Comparison of ENCODE assay signal across 14 mouse cellular contexts in the genomic region with DNA sequence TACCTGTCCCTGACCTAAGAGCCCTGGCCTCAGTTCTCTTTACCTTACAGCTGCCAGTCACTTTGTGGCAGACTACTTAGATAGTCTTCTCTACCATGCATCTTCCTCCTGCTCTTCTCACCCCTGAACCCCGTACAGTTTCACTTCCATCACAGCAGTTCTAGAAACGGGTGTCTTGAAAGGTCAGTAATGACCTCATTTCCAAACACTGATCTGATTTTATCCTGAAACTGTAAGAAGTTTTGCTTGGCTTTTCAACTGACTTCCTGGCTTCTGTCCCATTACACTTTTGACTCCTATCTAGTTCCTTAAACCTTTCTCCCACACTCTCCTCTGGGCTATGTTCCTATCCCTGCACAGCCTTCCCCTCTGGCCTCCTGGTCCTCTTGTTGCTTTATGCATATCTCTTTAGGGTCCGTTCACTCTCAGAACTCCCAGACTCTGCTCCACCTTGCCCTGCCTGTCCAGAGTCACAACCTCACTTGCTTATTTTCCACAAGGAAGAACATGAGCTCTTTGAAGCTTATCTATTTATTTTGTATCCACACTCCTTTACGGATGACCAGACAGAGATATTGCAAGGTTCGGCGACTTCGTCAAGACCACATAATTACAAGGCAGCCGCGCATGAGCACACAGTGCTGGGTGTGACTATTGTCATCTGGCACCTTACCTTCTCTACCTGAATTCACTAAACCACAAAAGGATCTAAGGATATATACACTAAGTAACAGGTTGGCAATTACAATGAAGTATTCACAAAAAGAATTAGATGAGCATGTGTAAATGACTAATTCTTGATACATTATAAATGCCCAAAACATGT.
A peak's percentile ranks its signal among the peaks of the same experiment; 100 is the strongest.
DNase-seq lines count a peak whose midpoint lies in the region; ATAC-seq and TF ChIP-seq lines count a peak whose summit lies in the region.
"Had no signal": no experiment of that assay in that cellular context is flagged by ENCODE, and none has a peak within 500 bp of the region (broad histone marks: within the 10 kb centered on the region; RNA-seq: fewer than 3 reads in every experiment).

No protein-coding gene starts in this region.

- DNase-seq in heart, postnatal 36 days = no peak
- peak; percentile 23 for DNase-seq in CH12.LX (ENCODE audit: extremely low read depth)
- DNase-seq in kidney, adult 2 months = peak; percentile 47
- no peak for DNase-seq in left cerebral cortex, postnatal 25 days (ENCODE audit: low spot score in 2 of 2)
- DNase-seq in spleen, postnatal 10 days (ENCODE audit: low spot score in 2 of 2) = no peak
- DNase-seq: adrenal gland, postnatal 14 days; cerebellum, adult 9-11 months; lung, adult 2 months had no signal

- no peaks in the 10 kb centered on the region for H3K36me3 ChIP-seq in heart, embryonic 14.5 days (ENCODE audit: control insufficient read depth, insufficient read depth, low read length)
- no peaks in the 10 kb centered on the region for H3K36me3 ChIP-seq in CH12.LX (replicated peaks in 1 of 2; ENCODE audit: control insufficient read depth in 1 of 2, insufficient read depth in 1 of 2, low read length in 1 of 2)
- H3K36me3 ChIP-seq in kidney, adult 2 months (ENCODE audit: control insufficient read depth, insufficient read depth, low read length) = no peaks in the 10 kb centered on the region
- H3K36me3 ChIP-seq: forebrain, embryonic 15.5 days; limb, embryonic 12.5 days; midbrain, embryonic 15.5 days had no signal

- no peak for TF ChIP-seq CTCF in CH12.LX (conservative IDR thresholded peaks at IDR 0.05 in 1 of 2, IDR thresholded peaks at IDR 0.05 in 1 of 2; ENCODE audit: low read depth in 2 of 2, low read length in 2 of 2)
- TF ChIP-seq CTCF in kidney, adult 2 months (conservative IDR thresholded peaks at IDR 0.05; ENCODE audit: insufficient read depth, insufficient read length, low read depth, low read length) = no peak

- no peaks in the 10 kb centered on the region for H3K9me3 ChIP-seq in heart, embryonic 14.5 days (ENCODE audit: control insufficient read depth, low read length)
- no peaks in the 10 kb centered on the region for H3K9me3 ChIP-seq in CH12.LX (replicated peaks; ENCODE audit: low read length)
- H3K9me3 ChIP-seq: forebrain, embryonic 15.5 days; limb, embryonic 12.5 days; midbrain, embryonic 15.5 days had no signal

- TF ChIP-seq RAD21 in CH12.LX (IDR thresholded peaks at IDR 0.05; ENCODE audit: low read depth, low read length) = no peak

- peak; percentile 54; the same call in 1 of the 2 replicates for ATAC-seq in heart, embryonic 14.5 days (ENCODE audit: insufficient number of reproducible peaks, insufficient read depth, low FRiP score, low read depth)
- 0 out of 2 replicates have a peak, but pooled peaks have one; percentile 14 for ATAC-seq in megakaryocyte, adult 5-6 weeks (ENCODE audit: poor library complexity, severe bottlenecking)
- ATAC-seq: forebrain, embryonic 15.5 days; midbrain, embryonic 15.5 days had no signal

- H3K9ac ChIP-seq in heart, embryonic 14.5 days (ENCODE audit: low read length) = no peak overlapping the region
- H3K9ac ChIP-seq in CH12.LX (ENCODE audit: insufficient read depth, low read depth) = no peak overlapping the region
- H3K9ac ChIP-seq: forebrain, embryonic 15.5 days; limb, embryonic 12.5 days; midbrain, embryonic 15.5 days had no signal

- H3K27ac ChIP-seq in heart, embryonic 14.5 days (replicated peaks in 1 of 2; ENCODE audit: control insufficient read depth in 1 of 2, insufficient read depth in 1 of 2, low read depth in 2 of 2, low read length in 2 of 2) = peak overlapping the region; percentile 38 to 44; a peak in 3 of 4 replicates
- H3K27ac ChIP-seq in CH12.LX (ENCODE audit: insufficient read depth, low read depth) = no peak overlapping the region
- peak overlapping the region; percentile 81 for H3K27ac ChIP-seq in kidney, adult 2 months (ENCODE audit: insufficient read depth, low read depth, low read length)
- H3K27ac ChIP-seq: forebrain, embryonic 15.5 days; limb, embryonic 12.5 days; macrophage; midbrain, embryonic 15.5 days had no signal

- TF ChIP-seq POLR2A in CH12.LX (IDR thresholded peaks at IDR 0.05; ENCODE audit: low read depth, low read length) = no peak
- TF ChIP-seq POLR2A in kidney, adult 2 months (IDR thresholded peaks at IDR 0.05; ENCODE audit: low read depth, low read length) = no peak

- H3K27me3 ChIP-seq in heart, embryonic 14.5 days (ENCODE audit: control insufficient read depth, insufficient read depth, low read length) = no peaks in the 10 kb centered on the region
- H3K27me3 ChIP-seq in CH12.LX (replicated peaks) = no peaks in the 10 kb centered on the region
- no peaks in the 10 kb centered on the region for H3K27me3 ChIP-seq in kidney, adult 2 months (replicated peaks; ENCODE audit: control insufficient read depth, insufficient read depth, low read length)
- H3K27me3 ChIP-seq: forebrain, embryonic 15.5 days; limb, embryonic 12.5 days; midbrain, embryonic 15.5 days had no signal

- H3K4me1 ChIP-seq in heart, embryonic 14.5 days (ENCODE audit: control insufficient read depth in 2 of 2, insufficient read depth in 2 of 2, low read length in 2 of 2) = peaks cover 4 to 20% of the 10 kb centered on the region in 2 experiments
- H3K4me1 ChIP-seq in CH12.LX (ENCODE audit: control insufficient read depth in 1 of 2, insufficient read depth in 2 of 2) = peaks cover 4 to 20% of the 10 kb centered on the region in 2 experiments; a peak in 3 of 4 replicates
- peaks cover 21% of the 10 kb centered on the region for H3K4me1 ChIP-seq in kidney, adult 2 months (ENCODE audit: control insufficient read depth, insufficient read depth, low read length)
- H3K4me1 ChIP-seq: forebrain, embryonic 15.5 days; limb, embryonic 12.5 days; midbrain, embryonic 15.5 days had no signal

- in situ Hi-C loops in CH12.LX (cut with MboI; ENCODE audit: low pct_ligation_motif_present, low pct_unique_long_range_greater_than_20kb, low sequenced_read_pairs) = no loop called here

- dilution Hi-C loops in CH12.LX (cut with MboI; ENCODE audit: extremely low pct_ligation_motif_present, extremely low pct_unique_long_range_greater_than_20kb, low sequenced_read_pairs) = no loop called here

- intact Hi-C loops in heart, postnatal 36 days (cut with DNase I) = no loop called here
- intact Hi-C loops in left cerebral cortex, postnatal 25 days (cut with DNase I) = no loop called here

- no peaks in the 10 kb centered on the region for H3K79me2 ChIP-seq in CH12.LX (replicated peaks; ENCODE audit: control insufficient read depth, extremely low read depth, insufficient read depth, poor library complexity, severe bottlenecking)

- peak; percentile 68; the same call in 1 of the 2 replicates for TF ChIP-seq EP300 in CH12.LX (IDR thresholded peaks at IDR 0.05; ENCODE audit: low read length)

- WGBS in heart, embryonic 14.5 days = 49% methylated on average over 9 of the region's 9 CpGs
- WGBS in kidney, adult 2 months = 29% methylated on average over 9 of the region's 9 CpGs

- H3K4me3 ChIP-seq in heart, embryonic 14.5 days (ENCODE audit: control insufficient read depth in 1 of 2, insufficient read depth in 1 of 2, low read depth in 1 of 2, low read length in 2 of 2) = no peak overlapping the region
- peak overlapping the region in 1 of 3 experiments; percentile 14 for H3K4me3 ChIP-seq in CH12.LX (replicated peaks in 1 of 3; ENCODE audit: low read depth in 2 of 3, low read length in 2 of 3, poor library complexity in 1 of 3)
- H3K4me3 ChIP-seq in kidney, adult 2 months (ENCODE audit: insufficient read depth, low read depth, low read length) = no peak overlapping the region
- H3K4me3 ChIP-seq: forebrain, embryonic 15.5 days; limb, embryonic 12.5 days; midbrain, embryonic 15.5 days had no signal

- no peak overlapping the region for H3K4me2 ChIP-seq in heart, embryonic 14.5 days (ENCODE audit: low read length)
- H3K4me2 ChIP-seq in CH12.LX (ENCODE audit: insufficient read depth, low read depth, poor library complexity, severe bottlenecking) = peak overlapping the region; percentile 74
- H3K4me2 ChIP-seq: forebrain, embryonic 15.5 days; limb, embryonic 12.5 days; midbrain, embryonic 15.5 days had no signal

TF ChIP-seq in CH12.LX, 34 proteins besides CTCF, POLR2A, EP300 and RAD21:
- TF ChIP-seq MYC (IDR thresholded peaks at IDR 0.05; ENCODE audit: low read depth, low read length) (no peak), NELFE (IDR thresholded peaks at IDR 0.05; ENCODE audit: low read depth, low read length) (no peak), TBP (conservative IDR thresholded peaks at IDR 0.05; ENCODE audit: low read depth, low read length) (no peak), PAX5 (IDR thresholded peaks at IDR 0.05; ENCODE audit: low read length) (no peak), ZMIZ1 (IDR thresholded peaks at IDR 0.05; ENCODE audit: low read depth, low read length) (no peak), IRF4 (IDR thresholded peaks at IDR 0.05; ENCODE audit: low read depth, low read length) (peak; percentile 62; the same call in 1 of the 2 replicates), ZC3H11A (IDR thresholded peaks at IDR 0.05; ENCODE audit: low read depth, low read length) (no peak), JUN (IDR thresholded peaks at IDR 0.05; ENCODE audit: insufficient read depth, low read depth, low read length) (peak; percentile 67; the same call in 1 of the 2 replicates), POLR2AphosphoS2 (IDR thresholded peaks at IDR 0.05; ENCODE audit: low read depth, low read length) (no peak), KAT2A (IDR thresholded peaks at IDR 0.05; ENCODE audit: insufficient replicate concordance, low read length) (no peak), JUND (conservative IDR thresholded peaks at IDR 0.05; ENCODE audit: low read depth, low read length) (0 out of 2 replicates have a peak, but pooled peaks have one; percentile 25), ETS1 (conservative IDR thresholded peaks at IDR 0.05; ENCODE audit: low read depth, low read length) (no peak), USF2 (conservative IDR thresholded peaks at IDR 0.05; ENCODE audit: low read depth, low read length) (no peak), MEF2A (IDR thresholded peaks at IDR 0.05; ENCODE audit: borderline replicate concordance, low read depth, low read length) (0 out of 2 replicates have a peak, but pooled peaks have one; percentile 21), UBTF (IDR thresholded peaks at IDR 0.05; ENCODE audit: low read depth, low read length) (no peak), MAZ (IDR thresholded peaks at IDR 0.05; ENCODE audit: low read depth, low read length) (no peak)
TF ChIP-seq in CH12.LX: peak in this region for 4.

Comparison
In these comparisons a context has a peak if more than half of its experiments do, and no peak if none do; other contexts are left out.
1. DNase-seq: peak in CH12.LX (single experiment) and kidney, adult 2 months (single experiment); none in heart, postnatal 36 days (0 of 2), left cerebral cortex, postnatal 25 days (0 of 2) and spleen, postnatal 10 days (0 of 2).